Mouse (Mus musculus): ENCODE data around the gene Gm27179. TPM values are rescaled to one million over a fixed set of nuclear protein-coding genes. Genes with fewer than 3 reads are reported as not detected.

The Gm27179 gene
- total and polyA plus RNA-seq, 2 experiments from 2014 or later: not detected

Other genes with a start within 250 kb of the Gm27179 start
- not detected in 2 replicates for gene Synb, start 218.2 kb downstream of the Gm27179 start, total RNA-seq (2014; rRNA removed)
- gene Synb, start 218.2 kb downstream of the Gm27179 start, polyA plus RNA-seq (2015; fragmentation: Nextera tagmentation; extraction: Ambion mirVana): not detected in 2 replicates
- not detected in 2 replicates for gene Gm16867, start 9.2 kb downstream of the Gm27179 start, total RNA-seq (2014; rRNA removed)
- not detected in 2 replicates for gene Gm16867, start 9.2 kb downstream of the Gm27179 start, polyA plus RNA-seq (2015; fragmentation: Nextera tagmentation; extraction: Ambion mirVana)
- 16.2 and 16.6 TPM in 2 replicates for gene Entpd4b, start 42.9 kb upstream of the Gm27179 start, total RNA-seq (2014; rRNA removed)
- 12.8 and 13.9 TPM in 2 replicates for gene Entpd4b, start 42.9 kb upstream of the Gm27179 start, polyA plus RNA-seq (2015; fragmentation: Nextera tagmentation; extraction: Ambion mirVana)